Mouse (Mus musculus): ENCODE measurements at regions not wholly inside any gene's neighbourhood (a gene's known extent, or its start where the extent isn't known, plus 50 kb on each side); places are given as distances from the start of the nearest gene placed in this dataset.
"Not testable (repeated sequence)": the region's sequence is repeated elsewhere in the genome, so short reads cannot be mapped to it uniquely, and the experiment has no call there.

GRCm38 (mm10) chr1:149129767-149130287, 831.3 kb downstream of the Pla2g4a start:
- no peak for DNase-seq (ENCODE audit: low spot score in 2 of 2)

GRCm38 (mm10) chr1:149129138-149129537, 832.0 kb downstream of the Pla2g4a start:
- no peak for DNase-seq (ENCODE audit: low spot score in 2 of 2)

- no peak for DNase-seq (ENCODE audit: low spot score in 2 of 2)
Measured at GRCm38 (mm10) chr1:149127709-149128108, 833.4 kb downstream of the Pla2g4a start.

GRCm38 (mm10) chr1:149103396-149103795, 857.7 kb downstream of the Pla2g4a start:
- no peak for DNase-seq (ENCODE audit: low spot score in 2 of 2)

GRCm38 (mm10) chr1:149097426-149097825, 863.7 kb downstream of the Pla2g4a start:
- no peak for DNase-seq (ENCODE audit: low spot score in 2 of 2)

- no peak for DNase-seq (ENCODE audit: low spot score in 2 of 2)
Measured at GRCm38 (mm10) chr1:149074681-149075080, 886.4 kb downstream of the Pla2g4a start.

GRCm38 (mm10) chr1:149069570-149069969, 891.5 kb downstream of the Pla2g4a start:
- DNase-seq (ENCODE audit: low spot score in 2 of 2): no peak

GRCm38 (mm10) chr1:149063011-149063410, 898.1 kb downstream of the Pla2g4a start:
- DNase-seq (ENCODE audit: low spot score in 2 of 2): not testable (repeated sequence)

- no peak for DNase-seq (ENCODE audit: low spot score in 2 of 2)
Measured at GRCm38 (mm10) chr1:149038188-149038967, 922.7 kb downstream of the Pla2g4a start.

- DNase-seq (ENCODE audit: low spot score in 2 of 2): no peak
Measured at GRCm38 (mm10) chr1:149028316-149028715, 932.8 kb downstream of the Pla2g4a start.

GRCm38 (mm10) chr1:149021734-149022133, 939.4 kb downstream of the Pla2g4a start:
- no peak for DNase-seq (ENCODE audit: low spot score in 2 of 2)

- no peak for DNase-seq (ENCODE audit: low spot score in 2 of 2)
Measured at GRCm38 (mm10) chr1:149021273-149021672, 939.8 kb downstream of the Pla2g4a start.

- DNase-seq (ENCODE audit: low spot score in 2 of 2): no peak
Measured at GRCm38 (mm10) chr1:149014559-149014958, 946.5 kb downstream of the Pla2g4a start.

GRCm38 (mm10) chr1:149010767-149011166, 950.3 kb downstream of the Pla2g4a start:
- DNase-seq (ENCODE audit: low spot score in 2 of 2): no peak

GRCm38 (mm10) chr1:149000092-149000491, 961.0 kb downstream of the Pla2g4a start:
- no peak for DNase-seq (ENCODE audit: low spot score in 2 of 2)

GRCm38 (mm10) chr1:148993586-148993985, 967.5 kb downstream of the Pla2g4a start:
- no peak for DNase-seq (ENCODE audit: low spot score in 2 of 2)

GRCm38 (mm10) chr1:148977377-148977776, 983.7 kb downstream of the Pla2g4a start:
- no peak for DNase-seq (ENCODE audit: low spot score in 2 of 2)

GRCm38 (mm10) chr1:148965358-148965757, 995.7 kb downstream of the Pla2g4a start:
- DNase-seq (ENCODE audit: low spot score in 2 of 2): no peak

- no peak for DNase-seq (ENCODE audit: low spot score in 2 of 2)
Measured at GRCm38 (mm10) chr1:148934366-148934765, 1026.7 kb downstream of the Pla2g4a start.

GRCm38 (mm10) chr1:148924506-148924905, 1036.6 kb downstream of the Pla2g4a start:
- DNase-seq (ENCODE audit: low spot score in 2 of 2): no peak

- no peak for DNase-seq (ENCODE audit: low spot score in 2 of 2)
Measured at GRCm38 (mm10) chr1:148917062-148917461, 1044.0 kb downstream of the Pla2g4a start.

- DNase-seq (ENCODE audit: low spot score in 2 of 2): no peak
Measured at GRCm38 (mm10) chr1:148912819-148913218, 1048.3 kb downstream of the Pla2g4a start.

- no peak for DNase-seq (ENCODE audit: low spot score in 2 of 2)
Measured at GRCm38 (mm10) chr1:148904067-148904466, 1057.0 kb downstream of the Pla2g4a start.
